Mouse (Mus musculus): ENCODE results near the gene Fam69b.

DNA sequence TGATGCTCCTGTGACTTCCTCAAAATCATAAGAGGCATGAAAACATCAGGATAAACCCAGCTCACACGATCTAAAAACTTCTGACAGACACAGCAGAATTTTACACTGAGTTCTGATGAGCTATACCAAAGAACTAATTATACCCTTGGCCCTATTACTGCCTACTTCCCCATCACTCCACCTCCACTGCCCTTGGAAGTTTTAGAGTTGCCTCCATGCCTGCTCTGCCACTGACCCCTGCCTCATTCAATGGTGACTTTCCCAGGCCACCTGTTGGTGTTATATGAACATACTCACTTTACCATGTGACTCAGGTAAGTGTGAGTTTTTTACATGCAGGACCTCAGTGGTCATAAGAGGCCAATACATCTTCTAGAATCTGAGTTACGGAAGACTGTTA, 29.2 kb downstream of the Fam69b start:
- TF ChIP-seq CTCF (IDR thresholded peaks at IDR 0.05; ENCODE audit: control insufficient read depth, insufficient read depth, insufficient read length) (no peak), USF1 (IDR thresholded peaks at IDR 0.05; ENCODE audit: low read depth) (no peak), MYOD1 (IDR thresholded peaks at IDR 0.05; ENCODE audit: control insufficient read depth, insufficient read length, low read depth) (no peak), CEBPB (IDR thresholded peaks at IDR 0.05; ENCODE audit: low read depth) (no peak), MAX (IDR thresholded peaks at IDR 0.05) (no peak), MYOG (IDR thresholded peaks at IDR 0.05; ENCODE audit: control insufficient read depth, extremely low read depth, insufficient read length) (no peak)

Data from C2C12 (cell line).